Comparison of ENCODE assay signal across 9 mouse cellular contexts in genomic region chr11:109032729-109033128, GRCm38 (mm10).
DNase-seq lines count a peak whose midpoint lies in the region; ATAC-seq and TF ChIP-seq lines count a peak whose summit lies in the region.
"Had no signal": no experiment of that assay in that cellular context is flagged by ENCODE, and none has a peak within 500 bp of the region (broad histone marks: within the 10 kb centered on the region; RNA-seq: fewer than 3 reads in every experiment).

No protein-coding gene starts in this region.

- 33% methylated on average over 6 of the region's 6 CpGs for WGBS in forebrain, embryonic 10.5 days
- WGBS in forebrain, embryonic 11.5 days: 29% methylated on average over 6 of the region's 6 CpGs
- 6% methylated on average over 6 of the region's 6 CpGs for WGBS in forebrain, embryonic 16.5 days
- WGBS in midbrain, postnatal 0 days: 21% methylated on average over 6 of the region's 6 CpGs

- H3K4me1 ChIP-seq in forebrain, embryonic 10.5 days: peaks cover 37% of the 10 kb centered on the region
- no peaks in the 10 kb centered on the region for H3K4me1 ChIP-seq in forebrain, embryonic 11.5 days (replicated peaks; ENCODE audit: control insufficient read depth, insufficient read depth, low read length)
- H3K4me1 ChIP-seq in forebrain, embryonic 16.5 days (replicated peaks; ENCODE audit: control insufficient read depth, insufficient read depth, low read length): peaks cover 13% of the 10 kb centered on the region
- H3K4me1 ChIP-seq in midbrain, postnatal 0 days (ENCODE audit: insufficient read depth, low read length): no peaks in the 10 kb centered on the region; the same call in 1 of the 2 replicates

- TF ChIP-seq CTCF in midbrain, postnatal 0 days (IDR thresholded peaks at IDR 0.05): no peak

- H3K9me3 ChIP-seq in forebrain, embryonic 10.5 days: no peaks in the 10 kb centered on the region
- H3K9me3 ChIP-seq in forebrain, embryonic 11.5 days (ENCODE audit: control insufficient read depth, low read length): no peaks in the 10 kb centered on the region
- no peaks in the 10 kb centered on the region for H3K9me3 ChIP-seq in forebrain, embryonic 16.5 days (ENCODE audit: control insufficient read depth, low read length)
- H3K9me3 ChIP-seq in midbrain, postnatal 0 days (ENCODE audit: low read length): no peaks in the 10 kb centered on the region

- peaks cover 51% of the 10 kb centered on the region for H3K27me3 ChIP-seq in forebrain, embryonic 10.5 days (ENCODE audit: poor library complexity, severe bottlenecking)
- no peaks in the 10 kb centered on the region for H3K27me3 ChIP-seq in forebrain, embryonic 11.5 days (ENCODE audit: control insufficient read depth, insufficient read depth, low read length)
- no peaks in the 10 kb centered on the region for H3K27me3 ChIP-seq in forebrain, embryonic 16.5 days (replicated peaks; ENCODE audit: control insufficient read depth, insufficient read depth, low read length)
- H3K27me3 ChIP-seq in midbrain, postnatal 0 days (ENCODE audit: insufficient read depth, low read length): no peaks in the 10 kb centered on the region

- no peak overlapping the region for H3K9ac ChIP-seq in forebrain, embryonic 11.5 days (ENCODE audit: low read length)
- no peak overlapping the region for H3K9ac ChIP-seq in forebrain, embryonic 16.5 days (replicated peaks; ENCODE audit: low read depth, low read length)
- H3K9ac ChIP-seq in midbrain, postnatal 0 days (replicated peaks; ENCODE audit: low read length, poor library complexity, severe bottlenecking): no peak overlapping the region

- peak overlapping the region; percentile 40; the same call in 1 of the 2 replicates for H3K27ac ChIP-seq in forebrain, embryonic 10.5 days
- H3K27ac ChIP-seq in forebrain, embryonic 11.5 days (ENCODE audit: low read depth, low read length): no peak overlapping the region
- H3K27ac ChIP-seq in forebrain, embryonic 16.5 days (ENCODE audit: low read length): no peak overlapping the region
- H3K27ac ChIP-seq in midbrain, postnatal 0 days (ENCODE audit: low read depth, low read length): no peak overlapping the region

- DNase-seq in forebrain, embryonic 10.5 days (ENCODE audit: extremely low spot score, low spot score): no peak
- no peak for DNase-seq in forebrain, embryonic 11.5 days (ENCODE audit: low spot score)
- peak; percentile 25 for DNase-seq in left cerebral cortex, adult 11 months (ENCODE audit: low spot score)
- DNase-seq in midbrain, postnatal 0 days (ENCODE audit: low spot score): peak; percentile 90
- no peak for DNase-seq in natural killer cell, adult 2 months (ENCODE audit: low spot score in 2 of 2)
- no peak for DNase-seq in thymus, postnatal 0 days (ENCODE audit: low spot score)
- DNase-seq: kidney, postnatal 36 days had no signal

- H3K36me3 ChIP-seq in forebrain, embryonic 10.5 days (replicated peaks): no peaks in the 10 kb centered on the region
- no peaks in the 10 kb centered on the region for H3K36me3 ChIP-seq in forebrain, embryonic 11.5 days (ENCODE audit: control insufficient read depth, insufficient read depth, low read length)
- H3K36me3 ChIP-seq in forebrain, embryonic 16.5 days (ENCODE audit: control insufficient read depth, insufficient read depth): no peaks in the 10 kb centered on the region
- no peaks in the 10 kb centered on the region for H3K36me3 ChIP-seq in midbrain, postnatal 0 days (ENCODE audit: insufficient read depth, low read length)

- no peak for ATAC-seq in forebrain, embryonic 11.5 days (replicated peaks; ENCODE audit: low FRiP score)
- peak; percentile 71 for ATAC-seq in forebrain, embryonic 16.5 days
- peak; percentile 52; the same call in 1 of the 2 replicates for ATAC-seq in midbrain, postnatal 0 days (ENCODE audit: low FRiP score)
- no peak for ATAC-seq in activated CD4-positive, CD25-positive, alpha-beta regulatory T cell, adult 4 months

- H3K4me3 ChIP-seq in forebrain, embryonic 10.5 days: no peak overlapping the region
- H3K4me3 ChIP-seq in forebrain, embryonic 11.5 days (ENCODE audit: low read depth, low read length): no peak overlapping the region
- no peak overlapping the region for H3K4me3 ChIP-seq in forebrain, embryonic 16.5 days (replicated peaks; ENCODE audit: low read length)
- no peak overlapping the region for H3K4me3 ChIP-seq in midbrain, postnatal 0 days (ENCODE audit: low read depth, low read length)

- H3K4me2 ChIP-seq in forebrain, embryonic 11.5 days (ENCODE audit: low read depth, low read length, severe bottlenecking): no peak overlapping the region
- H3K4me2 ChIP-seq in forebrain, embryonic 16.5 days (ENCODE audit: low read length): no peak overlapping the region
- H3K4me2 ChIP-seq in midbrain, postnatal 0 days (ENCODE audit: low read depth, low read length, poor library complexity, severe bottlenecking): no peak overlapping the region

Comparison
In these comparisons a context has a peak if more than half of its experiments do, and no peak if none do; other contexts are left out.
1. ATAC-seq: peak in forebrain, embryonic 16.5 days (single experiment) and midbrain, postnatal 0 days (single experiment); none in forebrain, embryonic 11.5 days (single experiment) and activated CD4-positive, CD25-positive, alpha-beta regulatory T cell, adult 4 months (single experiment).
2. DNase-seq: peak in left cerebral cortex, adult 11 months (single experiment) and midbrain, postnatal 0 days (single experiment); none in forebrain, embryonic 10.5 days (single experiment), forebrain, embryonic 11.5 days (single experiment), natural killer cell, adult 2 months (0 of 2) and thymus, postnatal 0 days (single experiment).